Mouse (Mus musculus) heart, postnatal 0 days (tissue): Measurements from ENCODE around the gene Dusp28. TPM values are rescaled to one million over a fixed set of nuclear protein-coding genes. Genes with fewer than 3 reads are reported as not detected.
A peak's percentile ranks its signal among the peaks of the same experiment; 100 is the strongest.

Experiments used
- ATAC-seq: fragments of 200-750 bp; cut with Nextera tagmentation; 2 replicates; pipeline ENCODE4 v1.8.0; 2017; ENCODE audit warnings: low read depth, moderate number of reproducible peaks, moderate library complexity; ENCODE audit not compliant: insufficient read depth
- DNase-seq: peaks from one replicate; pipeline ENCODE4 v3.0.0-alpha.2; 2016; ENCODE audit warnings: low spot score
- H3K27ac ChIP-seq: fragments of 300-500 bp; sonication (generic); 2 replicates; pipeline ENCODE4 v1.5.1; 2014; ENCODE audit warnings: low read depth, mild to moderate bottlenecking
- H3K27me3 ChIP-seq: fragments of 300-500 bp; sonication (generic); 2 replicates; pipeline ENCODE4 v1.6.1; 2014; ENCODE audit warnings: low read length, mixed read lengths; ENCODE audit not compliant: control insufficient read depth, insufficient read depth
- H3K36me3 ChIP-seq: fragments of 300-500 bp; sonication (generic); replicated peaks from 2 replicates; pipeline ENCODE4 v1.6.1; 2014; ENCODE audit warnings: low read length, mixed read lengths; ENCODE audit not compliant: control insufficient read depth, insufficient read depth
- H3K4me1 ChIP-seq: fragments of 300-500 bp; sonication (generic); 2 replicates; pipeline ENCODE4 v1.6.1; 2014; ENCODE audit warnings: antibody characterized with exemption; ENCODE audit not compliant: control insufficient read depth, insufficient read depth
- H3K4me2 ChIP-seq: fragments of 300-500 bp; sonication (generic); 2 replicates; pipeline ENCODE4 v1.6.1; 2014; ENCODE audit warnings: low read depth, mild to moderate bottlenecking, low read length, moderate library complexity
- H3K4me3 ChIP-seq: fragments of 300-500 bp; sonication (generic); 2 replicates; pipeline ENCODE4 v1.5.1; 2014; ENCODE audit warnings: low read depth, low read length
- H3K9ac ChIP-seq: fragments of 300-500 bp; sonication (generic); replicated peaks from 2 replicates; pipeline ENCODE4 v1.6.1; 2014; ENCODE audit warnings: low read depth, low read length, mixed read lengths
- H3K9me3 ChIP-seq: fragments of 300-500 bp; sonication (generic); replicated peaks from 2 replicates; pipeline ENCODE4 v1.6.1; 2016; ENCODE audit warnings: low read length; ENCODE audit not compliant: control insufficient read depth
- CTCF ChIP-seq: IDR thresholded peaks from 2 replicates; pipeline ENCODE4 v1.5.1; 2016; ENCODE audit warnings: antibody characterized with exemption, control low read depth, low read depth
- EP300 ChIP-seq: IDR thresholded peaks from 2 replicates; pipeline ENCODE4 v1.6.1; 2016; ENCODE audit warnings: antibody characterized with exemption, low read depth
- WGBS: fragments of 180-500 bp; shearing (Covaris S2); extraction: QIAGEN DNeasy Blood & Tissue Kit; methylation state at CpG from one replicate; pipeline ENCODE4 v1.1.7; 2014; 5-methylcytosine and 5-hydroxymethylcytosine counted together
- polyA plus RNA-seq: library from polyadenylated mRNA; unstranded; fragments of >200 nt; fragmentation: Nextera tagmentation; extraction: Ambion mirVana; gene quantifications from 2 replicates; pipeline ENCODE4 v1.2.1, GENCODE M21; 2015
- total RNA-seq: library from RNA; depleted of rRNA; stranded (reverse); fragments of >200 nt; gene quantifications from 2 replicates; pipeline ENCODE4 v1.2.3, GENCODE M21; 2014; ENCODE audit warnings: low replicate concordance

The Dusp28 gene
- total and polyA plus RNA-seq, 2 experiments from 2014 or later: 21.4 to 23.5 TPM

GRCm38 (mm10) chr1:92895089-92895488 lies 11.7 kb upstream of the Dusp28 start:
- Histone ChIP-seq H3K27ac (no peak overlapping the region), H3K9ac (no peak overlapping the region), H3K9me3 (no peaks in the 10 kb centered on the region), H3K27me3 (no peaks in the 10 kb centered on the region), H3K4me2 (no peak overlapping the region), H3K36me3 (no peaks in the 10 kb centered on the region), H3K4me3 (no peak overlapping the region), H3K4me1 (no peaks in the 10 kb centered on the region)
- ATAC-seq (peak; percentile 49; the same call in 1 of the 2 replicates), DNase-seq (peak; percentile 71)
- TF ChIP-seq CTCF (peak; percentile 95), EP300 (no peak)
- WGBS: 12% methylated on average over 3 of the region's 3 CpGs

- H3K4me3 ChIP-seq: peak within 1 kb of the TSS; percentile 8; the same call in 1 of the 2 replicates
- H3K4me1 ChIP-seq: peaks cover 7% of the 10 kb centered on the region
- H3K36me3 ChIP-seq: no peaks in the 10 kb centered on the region
- peak within 1 kb of the TSS; percentile 49 for H3K4me2 ChIP-seq
- no peaks in the 10 kb centered on the region for H3K9me3 ChIP-seq
- 2% methylated on average over 15 of the region's 15 CpGs for WGBS
- DNase-seq (peak; percentile 55), ATAC-seq (no peak; the same call in 1 of the 2 replicates)
- no peak within 1 kb of the TSS for H3K9ac ChIP-seq
- TF ChIP-seq CTCF (no peak), EP300 (no peak)
- H3K27me3 ChIP-seq: 0 out of 2 replicates have a peak, but pooled peaks cover 6% of the 10 kb centered on the region
- no peak within 1 kb of the TSS for H3K27ac ChIP-seq
Measured at GRCm38 (mm10) chr1:92902786-92903185, 4.0 kb upstream of the Dusp28 start, which contains the start of gene Ankmy1. TSS of gene Ankmy1 (minus strand) at chr1:92902906.

GRCm38 (mm10) chr1:92903627-92904026 lies 3.2 kb upstream of the Dusp28 start:
- Histone ChIP-seq H3K4me3 (no peak overlapping the region), H3K9ac (no peak overlapping the region), H3K4me1 (peaks cover 7% of the 10 kb centered on the region), H3K27ac (no peak overlapping the region), H3K27me3 (0 out of 2 replicates have a peak, but pooled peaks cover 6% of the 10 kb centered on the region), H3K9me3 (no peaks in the 10 kb centered on the region), H3K4me2 (no peak overlapping the region), H3K36me3 (no peaks in the 10 kb centered on the region)
- DNase-seq (no peak), ATAC-seq (no peak)
- no peak for TF ChIP-seq CTCF
- TF ChIP-seq EP300: no peak
- WGBS: 64% methylated on average over 4 of the region's 4 CpGs

DNA sequence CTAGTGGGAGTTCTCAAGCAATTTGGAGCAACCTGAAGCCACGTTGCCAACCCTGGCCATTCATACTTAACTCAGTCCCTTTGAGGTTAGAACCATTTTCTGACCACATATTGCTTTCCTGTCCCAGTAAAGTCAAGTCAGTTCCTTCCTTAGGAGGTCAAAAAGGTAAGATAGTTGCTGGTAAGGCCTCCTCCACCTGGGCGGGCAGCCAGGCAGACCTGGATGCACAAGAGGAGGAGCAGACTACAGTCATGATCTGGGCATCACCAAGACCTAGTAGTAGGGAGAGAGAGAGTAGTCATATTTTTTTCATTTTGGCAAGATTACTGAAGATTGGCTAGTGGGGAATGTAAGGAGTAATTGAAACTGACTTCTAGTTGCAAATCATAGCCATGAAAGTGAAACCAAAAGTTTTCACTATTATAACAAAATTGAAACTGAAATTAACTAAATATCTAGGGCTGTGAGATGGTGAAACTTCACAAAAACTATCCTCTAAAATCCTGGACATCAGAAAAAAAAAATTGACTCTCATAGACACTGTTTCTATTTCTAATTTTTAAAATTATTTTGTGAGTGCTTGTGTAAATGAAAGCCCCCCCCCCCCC lies 974 bp upstream of the Dusp28 start:
- TF ChIP-seq EP300 (no peak), CTCF (no peak)
- Histone ChIP-seq H3K4me2 (no peak overlapping the region), H3K4me1 (peaks cover 16% of the 10 kb centered on the region), H3K9me3 (no peaks in the 10 kb centered on the region), H3K9ac (no peak overlapping the region), H3K27me3 (0 out of 2 replicates have a peak, but pooled peaks cover 6% of the 10 kb centered on the region), H3K36me3 (no peaks in the 10 kb centered on the region), H3K27ac (no peak overlapping the region), H3K4me3 (no peak overlapping the region)
- DNase-seq (no peak), ATAC-seq (no peak)
- 85% methylated on average over 2 of the region's 2 CpGs for WGBS

- peaks cover 1% of the 10 kb centered on the region; the same call in 1 of the 2 replicates for H3K36me3 ChIP-seq
- H3K9me3 ChIP-seq: no peaks in the 10 kb centered on the region
- H3K27ac ChIP-seq: peak overlapping the region; percentile 88
- WGBS: 40% methylated on average over 20 of the region's 20 CpGs
- DNase-seq (no peak), ATAC-seq (no peak)
- H3K27me3 ChIP-seq: no peaks in the 10 kb centered on the region
- H3K9ac ChIP-seq: peak overlapping the region; percentile 61
- H3K4me1 ChIP-seq: peaks cover 27% of the 10 kb centered on the region
- peak overlapping the region; percentile 86 for H3K4me2 ChIP-seq
- no peak for TF ChIP-seq CTCF
- TF ChIP-seq EP300: no peak
- peak overlapping the region; percentile 71 for H3K4me3 ChIP-seq
Measured at GRCm38 (mm10) chr1:92907632-92908360, 1.0 kb downstream of the Dusp28 start.
